Mouse (Mus musculus) lung, embryonic 16.5 days (tissue): Measurements from ENCODE around the gene Bhlha9. TPM values are rescaled to one million over a fixed set of nuclear protein-coding genes. Genes with fewer than 3 reads are reported as not detected.

Experiments used
- ATAC-seq: fragments of 200-750 bp; cut with Nextera tagmentation; 2 replicates; pipeline ENCODE4 v1.8.0; 2017; ENCODE audit warnings: low read depth, mild to moderate bottlenecking, moderate library complexity
- H3K27ac ChIP-seq: fragments of 300-500 bp; sonication (generic); 2 replicates; pipeline ENCODE4 v1.5.1; 2014; ENCODE audit warnings: mild to moderate bottlenecking, control low read depth, low read length
- H3K27me3 ChIP-seq: fragments of 300-500 bp; sonication (generic); 2 replicates; pipeline ENCODE4 v1.6.1; 2014; ENCODE audit warnings: low read depth, low read length, mixed read lengths; ENCODE audit not compliant: control insufficient read depth, insufficient read depth
- H3K36me3 ChIP-seq: fragments of 300-500 bp; sonication (generic); 2 replicates; pipeline ENCODE4 v1.6.1; 2014; ENCODE audit warnings: low read length; ENCODE audit not compliant: control insufficient read depth, insufficient read depth
- H3K4me1 ChIP-seq: fragments of 300-500 bp; sonication (generic); replicated peaks from 2 replicates; pipeline ENCODE4 v1.6.1; 2014; ENCODE audit warnings: low read length, mixed read lengths; ENCODE audit not compliant: control insufficient read depth, insufficient read depth
- H3K4me2 ChIP-seq: fragments of 300-500 bp; sonication (generic); 2 replicates; pipeline ENCODE4 v1.6.1; 2014; ENCODE audit warnings: low read depth, low read length, control low read depth
- H3K4me3 ChIP-seq: fragments of 300-500 bp; sonication (generic); 2 replicates; pipeline ENCODE4 v1.5.1; 2014; ENCODE audit warnings: mild to moderate bottlenecking, low read length, control low read depth
- H3K9ac ChIP-seq: fragments of 300-500 bp; sonication (generic); 2 replicates; pipeline ENCODE4 v1.6.1; 2014; ENCODE audit warnings: low read length, control low read depth
- H3K9me3 ChIP-seq: fragments of 300-500 bp; sonication (generic); 2 replicates; pipeline ENCODE4 v1.6.1; 2016; ENCODE audit warnings: low read length; ENCODE audit not compliant: control insufficient read depth
- WGBS: fragments of 180-500 bp; shearing (Covaris S2); extraction: QIAGEN DNeasy Blood & Tissue Kit; methylation state at CpG from one replicate; pipeline ENCODE4 v1.1.7; 2014; 5-methylcytosine and 5-hydroxymethylcytosine counted together
- polyA plus RNA-seq: library from polyadenylated mRNA; unstranded; fragments of >200 nt; fragmentation: Nextera tagmentation; extraction: Ambion mirVana; gene quantifications from 2 replicates; pipeline ENCODE4 v1.2.1, GENCODE M21; 2015

The Bhlha9 gene
- polyA plus RNA-seq: 0.20 TPM in 1 of 2 replicates, not detected in the other

DNA sequence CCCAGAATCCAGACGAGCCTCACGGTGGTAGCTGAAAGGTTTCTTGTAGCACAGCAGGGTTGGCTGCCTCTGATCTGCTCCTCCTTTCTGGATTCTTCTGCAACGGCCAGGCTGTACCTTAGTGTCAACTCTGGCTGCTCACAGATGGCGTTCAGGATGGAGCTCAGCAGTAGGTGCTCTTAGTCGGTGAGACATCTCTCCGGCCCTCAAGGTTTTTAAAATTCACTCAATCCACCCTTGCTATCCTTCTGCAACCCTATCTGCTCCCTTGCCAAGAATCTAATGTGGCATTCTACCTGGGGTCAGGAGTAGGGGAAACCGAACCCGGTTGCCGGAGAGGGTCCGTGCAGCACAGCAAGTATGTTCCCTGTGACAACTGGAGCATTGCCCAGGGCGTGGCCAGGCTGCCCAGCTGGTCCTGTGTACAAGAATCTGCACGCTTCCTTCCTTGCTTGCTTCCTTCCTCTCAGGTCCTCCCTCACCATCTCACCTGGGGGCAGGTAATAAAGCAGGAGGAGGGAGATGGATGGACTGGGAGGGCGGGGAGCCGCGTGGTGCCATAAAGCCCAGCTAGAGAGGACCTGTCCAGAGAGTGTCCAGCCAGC lies at the start of gene Bhlha9:
Gene Bhlha9, plus strand, starts transcription at position 600 of the 605 bp plus-strand sequence.
- H3K4me2 ChIP-seq: peak within 1 kb of the TSS; percentile 63
- 0 out of 2 replicates have a peak within 1 kb of the TSS, but pooled peaks have one; percentile 15 for H3K9ac ChIP-seq
- H3K27ac ChIP-seq: no peak within 1 kb of the TSS
- 57% methylated on average over 15 of the region's 15 CpGs for WGBS
- H3K36me3 ChIP-seq: no peaks in the 10 kb centered on the region
- peaks cover 50% of the 10 kb centered on the region for H3K27me3 ChIP-seq
- no peaks in the 10 kb centered on the region for H3K9me3 ChIP-seq
- peak within 1 kb of the TSS; percentile 42 for H3K4me3 ChIP-seq
- H3K4me1 ChIP-seq: peaks cover 9% of the 10 kb centered on the region; the same call in 1 of the 2 replicates
- ATAC-seq: no peak

DNA sequence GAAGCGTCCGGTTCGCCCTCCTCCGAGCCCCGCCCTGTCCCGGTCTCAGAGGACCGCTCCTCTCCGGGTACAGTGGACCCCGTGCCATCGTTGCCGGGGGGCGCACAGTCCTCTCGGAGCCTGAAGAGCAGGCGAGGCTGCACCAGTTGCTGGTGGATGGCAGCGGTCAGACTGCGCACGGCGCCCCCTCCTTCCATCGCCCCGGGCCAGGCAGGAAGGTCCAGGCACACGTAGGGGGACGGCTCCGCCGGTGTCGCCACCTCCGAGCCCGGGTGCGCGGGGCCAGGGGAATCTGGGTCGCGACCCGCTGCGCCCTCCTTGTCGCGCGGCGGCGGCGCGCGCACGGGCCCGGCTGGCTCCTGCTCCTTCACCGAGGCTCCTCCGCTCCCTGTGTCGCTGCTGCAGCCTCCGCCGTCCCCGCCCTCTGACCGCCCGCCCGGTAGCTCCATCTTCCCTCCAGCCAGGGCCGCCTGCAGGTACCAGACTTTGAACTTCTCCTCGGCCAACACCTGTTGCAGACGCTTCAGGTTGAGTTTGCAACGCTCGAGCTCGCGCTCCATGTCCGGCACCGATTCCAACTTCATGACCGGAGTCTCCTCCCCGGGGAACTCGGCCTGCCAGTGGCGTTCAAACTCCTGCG lies 49.6 kb upstream of the Bhlha9 start:
- under 1% methylated on average over 61 of the region's 66 CpGs for WGBS
- peak overlapping the region; percentile 12; the same call in 1 of the 2 replicates for H3K27ac ChIP-seq
- H3K4me1 ChIP-seq: peaks cover 7% of the 10 kb centered on the region
- peak overlapping the region; percentile 63 for H3K4me3 ChIP-seq
- peak overlapping the region; percentile 99 for H3K4me2 ChIP-seq
- ATAC-seq: peak; percentile 53; the same call in 1 of the 2 replicates
- no peaks in the 10 kb centered on the region for H3K9me3 ChIP-seq
- no peaks in the 10 kb centered on the region for H3K36me3 ChIP-seq
- H3K9ac ChIP-seq: peak overlapping the region; percentile 69
- peaks cover 23% of the 10 kb centered on the region; the same call in 1 of the 2 replicates for H3K27me3 ChIP-seq

GRCm38 (mm10) chr11:76623206-76623961 lies 48.9 kb upstream of the Bhlha9 start:
- H3K9ac ChIP-seq: peak overlapping the region; percentile 69
- H3K4me1 ChIP-seq: peaks cover 7% of the 10 kb centered on the region
- no peaks in the 10 kb centered on the region for H3K9me3 ChIP-seq
- ATAC-seq: peak; percentile 92
- H3K27me3 ChIP-seq: peaks cover 23% of the 10 kb centered on the region; the same call in 1 of the 2 replicates
- peak overlapping the region; percentile 12; the same call in 1 of the 2 replicates for H3K27ac ChIP-seq
- H3K4me3 ChIP-seq: peak overlapping the region; percentile 63
- under 1% methylated on average over 61 of the region's 72 CpGs for WGBS
- H3K36me3 ChIP-seq: no peaks in the 10 kb centered on the region
- H3K4me2 ChIP-seq: peak overlapping the region; percentile 99

GRCm38 (mm10) chr11:76624071-76624470 lies 48.2 kb upstream of the Bhlha9 start:
- Histone ChIP-seq H3K9me3 (no peaks in the 10 kb centered on the region), H3K27ac (no peak overlapping the region), H3K27me3 (peaks cover 23% of the 10 kb centered on the region; the same call in 1 of the 2 replicates), H3K9ac (no peak overlapping the region), H3K4me1 (peaks cover 10% of the 10 kb centered on the region), H3K36me3 (no peaks in the 10 kb centered on the region), H3K4me2 (peak overlapping the region; percentile 99), H3K4me3 (peak overlapping the region; percentile 63)
- WGBS: 61% methylated on average over 10 of the region's 10 CpGs
- no peak for ATAC-seq

GRCm38 (mm10) chr11:76624881-76625280 lies 47.4 kb upstream of the Bhlha9 start:
- H3K4me3 ChIP-seq: no peak overlapping the region
- peaks cover 10% of the 10 kb centered on the region for H3K4me1 ChIP-seq
- H3K4me2 ChIP-seq: no peak overlapping the region
- H3K9ac ChIP-seq: no peak overlapping the region
- peaks cover 23% of the 10 kb centered on the region; the same call in 1 of the 2 replicates for H3K27me3 ChIP-seq
- no peak overlapping the region for H3K27ac ChIP-seq
- WGBS: 78% methylated on average over 3 of the region's 3 CpGs
- no peaks in the 10 kb centered on the region for H3K9me3 ChIP-seq
- no peak for ATAC-seq
- no peaks in the 10 kb centered on the region for H3K36me3 ChIP-seq

DNA sequence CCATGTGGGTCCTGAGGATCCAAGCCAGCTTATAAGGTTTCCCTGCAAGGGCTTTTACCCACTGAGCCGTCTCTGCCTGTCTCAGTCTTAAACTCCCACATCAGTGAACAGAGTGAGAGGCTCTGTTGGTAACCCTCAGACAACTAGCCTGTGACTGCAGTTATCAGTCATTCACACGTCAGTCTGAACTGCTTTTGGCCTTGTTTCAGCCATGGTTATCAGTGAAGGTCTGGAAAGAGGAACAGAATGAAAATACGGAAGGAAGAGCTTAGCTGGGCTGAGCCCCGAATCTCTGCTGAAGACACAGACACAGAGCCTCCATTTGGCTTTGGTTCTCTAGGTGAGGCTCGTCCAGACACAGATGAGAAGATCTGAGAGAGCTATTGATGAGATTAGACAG lies 43.7 kb upstream of the Bhlha9 start:
- H3K27me3 ChIP-seq: no peaks in the 10 kb centered on the region
- no peak overlapping the region for H3K27ac ChIP-seq
- WGBS: 46% methylated on average over 5 of the region's 5 CpGs
- H3K9me3 ChIP-seq: no peaks in the 10 kb centered on the region
- 0 out of 2 replicates have a peak, but pooled peaks cover 2% of the 10 kb centered on the region for H3K4me1 ChIP-seq
- no peaks in the 10 kb centered on the region for H3K36me3 ChIP-seq
- no peak overlapping the region for H3K4me3 ChIP-seq
- no peak overlapping the region for H3K4me2 ChIP-seq
- H3K9ac ChIP-seq: no peak overlapping the region
- ATAC-seq: no peak

DNA sequence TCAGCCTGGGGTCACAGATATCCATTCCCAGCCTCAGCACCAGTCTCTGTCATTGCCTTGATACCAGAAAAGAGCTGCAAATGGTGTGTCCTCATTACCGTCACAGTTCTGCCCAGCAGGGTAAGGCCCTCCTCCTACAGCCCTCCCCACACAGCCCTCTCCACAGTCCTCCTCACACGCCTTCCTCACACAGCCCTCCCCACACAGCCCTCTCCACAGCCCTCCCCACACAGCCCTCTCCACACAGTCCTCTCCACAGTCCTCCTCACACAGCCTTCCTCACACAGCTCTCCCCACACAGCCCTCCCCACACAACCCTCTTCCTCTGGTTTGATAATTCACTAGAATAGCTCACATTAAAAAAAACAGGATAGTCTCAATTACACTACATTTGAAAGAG lies 42.2 kb upstream of the Bhlha9 start:
- H3K27me3 ChIP-seq: no peaks in the 10 kb centered on the region
- peak; percentile 64; the same call in 1 of the 2 replicates for ATAC-seq
- 28% methylated on average over 2 of the region's 2 CpGs for WGBS
- H3K27ac ChIP-seq: peak overlapping the region; percentile 13; the same call in 1 of the 2 replicates
- H3K36me3 ChIP-seq: no peaks in the 10 kb centered on the region
- no peaks in the 10 kb centered on the region for H3K9me3 ChIP-seq
- H3K4me3 ChIP-seq: no peak overlapping the region
- no peak overlapping the region for H3K9ac ChIP-seq
- H3K4me1 ChIP-seq: 0 out of 2 replicates have a peak, but pooled peaks cover 2% of the 10 kb centered on the region
- H3K4me2 ChIP-seq: no peak overlapping the region

DNA sequence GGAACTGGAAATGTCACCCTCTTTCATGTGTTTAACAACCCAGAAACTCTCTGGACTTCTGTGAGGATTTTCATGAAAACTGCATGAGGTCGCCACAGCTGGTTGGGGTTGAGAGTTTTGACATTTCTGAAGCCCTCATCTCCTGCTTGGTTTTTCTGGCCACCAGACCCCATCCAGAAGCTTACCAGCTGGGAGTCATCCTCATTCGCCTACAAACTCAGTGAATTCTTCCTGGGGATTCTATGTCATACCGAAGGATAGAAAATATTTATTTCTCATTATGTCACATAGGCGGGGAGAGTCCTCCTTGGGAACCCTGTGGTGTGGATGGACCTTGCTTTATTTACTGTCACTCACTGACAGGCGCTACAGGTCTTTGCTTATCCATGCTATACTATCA lies 41.8 kb upstream of the Bhlha9 start:
- Histone ChIP-seq H3K9me3 (no peaks in the 10 kb centered on the region), H3K4me2 (no peak overlapping the region), H3K27me3 (no peaks in the 10 kb centered on the region), H3K4me3 (no peak overlapping the region), H3K36me3 (no peaks in the 10 kb centered on the region), H3K27ac (peak overlapping the region; percentile 13; the same call in 1 of the 2 replicates), H3K4me1 (0 out of 2 replicates have a peak, but pooled peaks cover 2% of the 10 kb centered on the region), H3K9ac (no peak overlapping the region)
- 40% methylated on average over 5 of the region's 5 CpGs for WGBS
- peak; percentile 61 for ATAC-seq
